Comparison of ENCODE assay signal across 23 mouse cellular contexts in the genomic region with DNA sequence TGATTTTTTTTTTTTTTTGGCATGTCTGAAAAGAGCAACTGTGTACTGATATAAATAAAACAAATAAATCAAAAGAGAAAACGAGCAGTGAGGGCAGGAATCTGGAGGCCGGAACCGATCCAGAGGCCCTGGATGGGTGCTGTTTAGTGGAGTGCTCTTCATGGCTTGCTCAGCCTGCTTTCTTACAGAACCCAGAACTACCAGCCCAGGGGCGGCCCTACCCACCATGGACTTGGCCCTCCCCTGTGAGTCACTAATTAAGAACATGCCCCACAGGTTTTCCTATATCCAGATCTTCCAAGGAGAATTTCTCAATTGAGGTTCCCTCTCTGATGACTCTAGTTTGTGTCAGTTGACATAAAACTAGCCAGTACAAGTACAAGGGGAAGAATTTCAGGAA.
"Had no signal": no experiment of that assay in that cellular context is flagged by ENCODE, and none has a peak within 500 bp of the region (broad histone marks: within the 10 kb centered on the region; RNA-seq: fewer than 3 reads in every experiment).

No protein-coding gene starts in this region.

- H3K9me3 ChIP-seq: heart, embryonic 13.5 days; heart, embryonic 15.5 days; hindbrain, embryonic 13.5 days; hindbrain, embryonic 15.5 days; limb, embryonic 10.5 days; limb, embryonic 12.5 days; liver, embryonic 13.5 days had no signal

- H3K27me3 ChIP-seq: heart, embryonic 13.5 days; heart, embryonic 15.5 days; hindbrain, embryonic 13.5 days; hindbrain, embryonic 15.5 days; limb, embryonic 12.5 days; liver, embryonic 13.5 days had no signal

- H3K4me1 ChIP-seq: heart, embryonic 13.5 days; heart, embryonic 15.5 days; hindbrain, embryonic 13.5 days; hindbrain, embryonic 15.5 days; limb, embryonic 10.5 days; limb, embryonic 12.5 days; liver, embryonic 13.5 days had no signal

- H3K36me3 ChIP-seq: hindbrain, embryonic 15.5 days; limb, embryonic 10.5 days; liver, embryonic 13.5 days had no signal

- H3K4me3 ChIP-seq: heart, embryonic 13.5 days; heart, embryonic 15.5 days; hindbrain, embryonic 13.5 days; hindbrain, embryonic 15.5 days; layer of hippocampus, adult 2 months; left cerebral cortex, adult 2 months; limb, embryonic 10.5 days; limb, embryonic 12.5 days; liver, embryonic 13.5 days had no signal

- H3K4me2 ChIP-seq: heart, embryonic 11.5 days; heart, embryonic 13.5 days; heart, embryonic 15.5 days; hindbrain, embryonic 13.5 days; hindbrain, embryonic 15.5 days; limb, embryonic 12.5 days; liver, embryonic 11.5 days; liver, embryonic 13.5 days had no signal

- H3K9ac ChIP-seq: heart, embryonic 13.5 days; heart, embryonic 15.5 days; hindbrain, embryonic 13.5 days; hindbrain, embryonic 15.5 days; limb, embryonic 12.5 days; liver, embryonic 13.5 days had no signal

- H3K27ac ChIP-seq: heart, embryonic 13.5 days; heart, embryonic 15.5 days; hindbrain, embryonic 13.5 days; hindbrain, embryonic 15.5 days; hindbrain, postnatal 0 days; layer of hippocampus, adult 2 months; left cerebral cortex, adult 2 months; limb, embryonic 10.5 days; limb, embryonic 12.5 days; liver, embryonic 13.5 days had no signal

- DNase-seq: gastrocnemius, postnatal 14 days; gastrocnemius, postnatal 36 days; heart, adult 18-20 months; heart, postnatal 14 days; heart, postnatal 36 days; kidney, adult 11 months; kidney, adult 2 months; kidney, postnatal 10 days; kidney, postnatal 25 days; kidney, postnatal 4 days; liver; liver, embryonic 13.5 days had no signal

- ATAC-seq: hindbrain, postnatal 0 days had no signal
